Mouse (Mus musculus) myocyte (in vitro differentiated cells): ENCODE measurements around the gene Mamstr. TPM values are rescaled to one million over a fixed set of nuclear protein-coding genes. Genes with fewer than 3 reads are reported as not detected.
A peak's percentile ranks its signal among the peaks of the same experiment; 100 is the strongest.

Source experiments
- H3K27me3 ChIP-seq: one replicate; pipeline ENCODE4 v1.6.1; 2011; ENCODE audit not compliant: control insufficient read depth, insufficient read depth, insufficient read length
- H3K36me3 ChIP-seq: one replicate; pipeline ENCODE4 v1.6.1; 2011; ENCODE audit not compliant: control insufficient read depth, insufficient read depth
- H3K4me2 ChIP-seq: one replicate; pipeline ENCODE4 v1.6.1; 2011; ENCODE audit warnings: low read depth, control low read depth
- H3K4me3 ChIP-seq: one replicate; pipeline ENCODE4 v1.5.1; 2011; ENCODE audit warnings: mild to moderate bottlenecking, control low read depth, moderate library complexity
- H3K79me2 ChIP-seq: one replicate; pipeline ENCODE4 v1.6.1; 2011; ENCODE audit not compliant: control insufficient read depth, insufficient read depth
- H3ac ChIP-seq: one replicate; pipeline ENCODE4 v1.6.1; 2011; ENCODE audit not compliant: control insufficient read depth, insufficient read length
- CEBPB ChIP-seq: IDR thresholded peaks from 2 replicates; pipeline ENCODE4 v1.6.1; 2011; ENCODE audit warnings: mild to moderate bottlenecking, moderate library complexity; ENCODE audit not compliant: poor library complexity, insufficient read depth, severe bottlenecking
- E2F4 ChIP-seq: IDR thresholded peaks from one replicate; pipeline ENCODE4 v1.6.1; 2011; ENCODE audit warnings: mild to moderate bottlenecking, control low read depth, moderate library complexity; ENCODE audit not compliant: insufficient read depth
- MAX ChIP-seq: IDR thresholded peaks from one replicate; pipeline ENCODE4 v1.6.1; 2011; ENCODE audit warnings: low read depth, mild to moderate bottlenecking, control low read depth
- MYOD1 ChIP-seq, 3 experiments: IDR thresholded peaks; one replicate each; pipeline ENCODE4 v1.6.1; 2011; ENCODE audit warnings: control low read depth in 2 of 3, low read depth in 2 of 3, mild to moderate bottlenecking in 2 of 3, moderate library complexity in 1 of 3; ENCODE audit not compliant: insufficient read length in 2 of 3, control insufficient read depth in 1 of 3
- MYOG ChIP-seq, 3 experiments: IDR thresholded peaks; one replicate each; pipeline ENCODE4 v1.6.1; 2011; ENCODE audit warnings: control low read depth in 2 of 3, low read depth in 2 of 3, mild to moderate bottlenecking in 2 of 3; ENCODE audit not compliant: insufficient read length in 2 of 3, control insufficient read depth in 1 of 3, insufficient read depth in 1 of 3
- POLR2A ChIP-seq: IDR thresholded peaks from one replicate; pipeline ENCODE4 v1.6.1; 2011; ENCODE audit warnings: low read depth, mild to moderate bottlenecking, control low read depth, moderate library complexity; ENCODE audit not compliant: insufficient read length
- POLR2AphosphoS2 ChIP-seq: IDR thresholded peaks from one replicate; pipeline ENCODE4 v1.6.1; 2011; ENCODE audit warnings: low read depth, control low read depth; ENCODE audit not compliant: insufficient read length
- REST ChIP-seq: IDR thresholded peaks from one replicate; pipeline ENCODE4 v1.6.1; 2011; ENCODE audit warnings: mild to moderate bottlenecking, control low read depth, moderate library complexity; ENCODE audit not compliant: insufficient read depth, insufficient read length
- SRF ChIP-seq: IDR thresholded peaks from one replicate; pipeline ENCODE4 v1.6.1; 2011; ENCODE audit warnings: low read depth; ENCODE audit not compliant: control insufficient read depth, insufficient read length
- TCF12 ChIP-seq: IDR thresholded peaks from one replicate; pipeline ENCODE4 v1.6.1; 2011; ENCODE audit warnings: mild to moderate bottlenecking, control low read depth; ENCODE audit not compliant: poor library complexity, insufficient read depth, severe bottlenecking
- TCF3 ChIP-seq: IDR thresholded peaks from one replicate; pipeline ENCODE4 v1.6.1; 2011; ENCODE audit warnings: low read depth, control low read depth; ENCODE audit not compliant: insufficient read length
- USF1 ChIP-seq: IDR thresholded peaks from one replicate; pipeline ENCODE4 v1.6.1; 2011; ENCODE audit warnings: low read depth, mild to moderate bottlenecking, control low read depth, moderate library complexity
- polyA plus RNA-seq: library from polyadenylated mRNA; unstranded; fragments of >200 nt; fragmentation: generic; extraction: Trizol; gene quantifications from one replicate; pipeline ENCODE4 v1.2.1, GENCODE M21; 2012; ENCODE audit warnings: missing spikeins

Gene Mamstr
- polyA plus RNA-seq, 1 experiment: 12.5 TPM

DNA sequence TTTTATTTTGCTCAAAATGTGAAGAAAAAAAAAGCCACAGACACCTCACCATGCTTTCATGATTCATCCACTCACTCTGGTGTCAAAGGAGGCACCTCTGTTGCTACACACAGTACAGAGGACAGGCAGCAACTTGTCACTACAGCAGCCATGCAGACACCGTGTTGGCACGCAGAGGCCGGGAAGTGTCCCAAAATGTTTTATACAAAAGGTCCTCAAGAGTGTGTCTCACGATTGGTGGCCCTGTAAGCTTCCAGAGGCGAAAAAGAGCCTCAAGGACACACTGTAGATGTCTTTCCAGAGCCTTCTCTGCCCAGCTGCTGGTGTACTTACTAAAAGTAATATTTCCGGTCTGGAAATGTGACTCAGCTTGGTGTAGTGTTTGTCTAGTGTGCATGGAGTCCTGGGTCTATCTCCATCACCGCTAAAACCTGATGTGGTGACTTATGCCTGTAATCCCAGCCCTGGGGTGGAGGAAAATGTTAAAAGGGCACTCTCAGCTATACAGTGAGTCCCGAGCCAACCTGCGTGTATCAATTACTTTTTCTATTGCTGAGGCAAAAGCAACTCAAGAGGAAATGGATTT lies 34.0 kb upstream of the Mamstr start:
- H3ac ChIP-seq: no peak overlapping the region
- H3K36me3 ChIP-seq: no peaks in the 10 kb centered on the region
- no peak overlapping the region for H3K4me2 ChIP-seq
- H3K27me3 ChIP-seq: no peaks in the 10 kb centered on the region
- TF ChIP-seq POLR2A (no peak), MYOG (IDR thresholded peaks at IDR 0.05; ENCODE audit: control insufficient read depth in 1 of 3, insufficient read depth in 1 of 3, insufficient read length in 2 of 3, low read depth in 2 of 3) (no peak), E2F4 (no peak), MAX (no peak)
- no peaks in the 10 kb centered on the region for H3K79me2 ChIP-seq
- no peak overlapping the region for H3K4me3 ChIP-seq

DNA sequence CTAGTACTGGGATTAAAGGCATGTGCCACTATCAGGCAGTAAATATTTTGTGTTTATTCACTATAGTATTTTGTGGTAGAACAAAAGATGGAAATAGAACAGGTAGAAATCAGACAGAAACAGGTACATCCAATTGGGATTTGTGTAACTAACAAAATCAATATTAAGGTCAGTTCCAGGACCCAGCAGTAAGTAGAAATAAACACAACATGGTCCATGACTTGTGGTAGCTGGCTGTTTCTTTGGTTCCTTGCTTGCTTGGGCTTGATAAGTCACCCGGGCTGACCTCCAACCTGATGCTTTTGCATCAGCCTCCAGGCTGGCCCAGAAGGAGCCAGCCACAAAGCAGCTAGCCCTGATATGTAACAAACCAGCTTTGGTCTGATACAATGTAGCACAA lies 30.3 kb upstream of the Mamstr start:
- Histone ChIP-seq H3K4me3 (no peak overlapping the region), H3ac (no peak overlapping the region), H3K27me3 (no peaks in the 10 kb centered on the region), H3K36me3 (no peaks in the 10 kb centered on the region), H3K79me2 (no peaks in the 10 kb centered on the region), H3K4me2 (no peak overlapping the region)
- TF ChIP-seq TCF12 (no peak), POLR2A (no peak), MYOG (IDR thresholded peaks at IDR 0.05; ENCODE audit: control insufficient read depth in 1 of 3, insufficient read depth in 1 of 3, insufficient read length in 2 of 3, low read depth in 2 of 3) (no peak), TCF3 (no peak), MYOD1 (IDR thresholded peaks at IDR 0.05; ENCODE audit: control insufficient read depth in 1 of 3, insufficient read length in 2 of 3, low read depth in 2 of 3) (no peak)

DNA sequence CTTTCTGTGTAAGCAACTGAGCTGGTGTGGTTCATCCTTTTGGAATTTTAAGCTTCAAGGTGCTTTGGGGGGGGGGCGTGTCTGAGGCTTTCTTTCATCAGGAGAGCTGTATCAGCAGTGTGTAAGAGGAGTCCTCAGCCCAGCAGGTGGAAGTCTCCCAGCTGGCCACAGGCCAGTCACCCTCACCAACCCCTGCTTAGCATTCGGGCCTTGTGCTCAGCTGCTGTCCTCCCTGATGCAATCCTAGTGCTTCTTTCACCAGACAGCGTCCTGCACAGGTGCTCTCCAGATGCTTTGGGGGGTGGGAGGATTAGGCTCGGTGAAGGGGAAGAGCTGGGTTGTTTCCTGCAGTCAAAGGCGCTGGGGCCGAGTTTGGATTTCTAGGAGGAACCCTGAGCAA lies 23.5 kb upstream of the Mamstr start:
- Histone ChIP-seq H3ac (no peak overlapping the region), H3K79me2 (no peaks in the 10 kb centered on the region), H3K4me3 (no peak overlapping the region), H3K36me3 (no peaks in the 10 kb centered on the region), H3K27me3 (no peaks in the 10 kb centered on the region), H3K4me2 (peak overlapping the region; percentile 63)
- TF ChIP-seq MYOG (IDR thresholded peaks at IDR 0.05; ENCODE audit: control insufficient read depth in 1 of 3, insufficient read depth in 1 of 3, insufficient read length in 2 of 3, low read depth in 2 of 3) (peak; percentile 74 to 97 (median 88)), USF1 (no peak), MAX (no peak), CEBPB (peak; percentile 80; the same call in 1 of the 2 replicates), TCF3 (peak; percentile 46), TCF12 (peak; percentile 75), MYOD1 (IDR thresholded peaks at IDR 0.05; ENCODE audit: control insufficient read depth in 1 of 3, insufficient read length in 2 of 3, low read depth in 2 of 3) (peak; percentile 9 to 95 (median 87)), SRF (no peak), REST (no peak), E2F4 (no peak), POLR2AphosphoS2 (no peak), POLR2A (no peak)

DNA sequence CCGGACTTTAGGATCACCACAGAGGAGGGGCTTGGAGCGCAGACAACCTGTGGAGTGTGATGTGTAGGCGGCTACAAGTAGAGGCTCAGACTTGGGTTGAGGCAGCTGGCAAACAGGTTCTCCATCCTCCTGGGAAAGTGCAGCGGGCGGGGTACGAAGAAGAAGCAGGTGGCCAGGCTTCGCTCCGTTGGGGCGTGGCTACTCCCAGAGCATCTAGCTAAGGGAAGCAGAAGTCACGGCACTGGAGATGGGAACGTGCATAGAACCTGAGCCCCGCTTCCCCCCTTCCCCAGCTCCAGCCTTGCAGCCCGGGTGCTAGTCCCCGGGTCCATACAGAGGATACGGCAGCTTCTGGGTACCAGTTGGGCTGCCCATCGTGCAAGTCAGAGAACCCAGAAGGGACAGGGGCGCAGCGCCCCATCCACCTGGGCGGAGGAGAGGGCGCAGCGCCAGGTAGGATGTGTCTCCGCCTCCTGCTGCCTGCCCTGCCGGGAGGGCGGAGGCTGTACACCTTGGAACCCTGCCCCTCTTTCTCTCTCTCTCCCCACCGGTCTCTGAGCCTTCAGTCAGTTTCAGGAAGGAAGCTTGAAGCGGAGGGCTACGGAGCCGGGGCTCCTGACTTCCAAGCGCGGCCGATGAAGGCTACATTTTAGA lies 22.6 kb upstream of the Mamstr start, which contains the start of gene Fut1:
Gene Fut1, plus strand, starts transcription at position 248 of the 654 bp plus-strand sequence.
- H3K36me3 ChIP-seq: no peaks in the 10 kb centered on the region
- H3ac ChIP-seq: no peak within 1 kb of the TSS
- no peaks in the 10 kb centered on the region for H3K27me3 ChIP-seq
- TF ChIP-seq MYOD1 (IDR thresholded peaks at IDR 0.05; ENCODE audit: control insufficient read depth in 1 of 3, insufficient read length in 2 of 3, low read depth in 2 of 3) (peak in 2 of 3 experiments; percentile 54 to 80), MYOG (IDR thresholded peaks at IDR 0.05; ENCODE audit: control insufficient read depth in 1 of 3, insufficient read depth in 1 of 3, insufficient read length in 2 of 3, low read depth in 2 of 3) (peak in 1 of 3 experiments; percentile 79), POLR2A (no peak), TCF3 (no peak)
- no peak within 1 kb of the TSS for H3K4me3 ChIP-seq
- H3K4me2 ChIP-seq: peak within 1 kb of the TSS; percentile 63
- no peaks in the 10 kb centered on the region for H3K79me2 ChIP-seq

DNA sequence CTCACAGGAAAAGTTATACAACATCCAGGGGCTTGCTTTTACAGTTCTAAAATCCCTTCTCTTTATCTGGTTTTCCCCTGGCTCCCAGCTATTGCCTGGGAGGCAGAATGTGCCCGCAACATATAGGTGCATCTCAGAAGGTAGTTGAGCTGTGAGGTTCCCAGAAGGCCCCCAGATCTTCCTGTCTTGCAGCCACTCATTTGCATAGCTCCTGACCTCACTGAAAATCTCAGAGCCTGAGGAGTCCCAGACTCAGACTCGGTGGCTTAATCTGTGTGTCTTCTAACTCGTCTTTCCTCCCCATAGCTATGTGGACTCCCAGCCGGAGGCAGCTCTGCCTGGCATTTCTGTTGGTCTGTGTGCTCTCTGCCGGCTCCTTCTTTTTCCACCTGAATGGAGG lies 21.5 kb upstream of the Mamstr start:
- TF ChIP-seq MYOG (IDR thresholded peaks at IDR 0.05; ENCODE audit: control insufficient read depth in 1 of 3, insufficient read depth in 1 of 3, insufficient read length in 2 of 3, low read depth in 2 of 3) (no peak), USF1 (no peak), TCF12 (no peak), POLR2A (no peak), MYOD1 (IDR thresholded peaks at IDR 0.05; ENCODE audit: control insufficient read depth in 1 of 3, insufficient read length in 2 of 3, low read depth in 2 of 3) (no peak), E2F4 (no peak), REST (no peak), SRF (no peak), CEBPB (no peak), MAX (no peak), POLR2AphosphoS2 (no peak), TCF3 (no peak)
- H3K4me2 ChIP-seq: no peak overlapping the region
- no peaks in the 10 kb centered on the region for H3K36me3 ChIP-seq
- no peak overlapping the region for H3ac ChIP-seq
- H3K27me3 ChIP-seq: no peaks in the 10 kb centered on the region
- H3K79me2 ChIP-seq: no peaks in the 10 kb centered on the region
- no peak overlapping the region for H3K4me3 ChIP-seq
